Mouse (Mus musculus) C2C12 (cell line): ENCODE data around the gene Unc13c. TPM values are rescaled to one million over a fixed set of nuclear protein-coding genes. Genes with fewer than 3 reads are reported as not detected.

Experiments used
- H3K27me3 ChIP-seq: one replicate; pipeline ENCODE4 v1.6.1; 2011; ENCODE audit not compliant: control insufficient read depth, insufficient read depth, insufficient read length
- H3K36me3 ChIP-seq: one replicate; pipeline ENCODE4 v1.6.1; 2011; ENCODE audit not compliant: control insufficient read depth, insufficient read depth
- H3K4me3 ChIP-seq: one replicate; pipeline ENCODE4 v1.5.1; 2011; ENCODE audit warnings: mild to moderate bottlenecking, control low read depth; ENCODE audit not compliant: poor library complexity, insufficient read depth, severe bottlenecking
- H3K79me2 ChIP-seq: one replicate; pipeline ENCODE4 v1.6.1; 2011; ENCODE audit not compliant: control insufficient read depth, insufficient read depth
- H3K79me3 ChIP-seq: one replicate; pipeline ENCODE4 v1.6.1; 2011; ENCODE audit warnings: low read depth, control low read depth
- H3ac ChIP-seq: one replicate; pipeline ENCODE3; 2011; ENCODE audit warnings: low read depth; ENCODE audit not compliant: control insufficient read depth, insufficient read length
- CEBPB ChIP-seq: IDR thresholded peaks from one replicate; pipeline ENCODE4 v1.6.1; 2011; ENCODE audit warnings: low read depth, mild to moderate bottlenecking, control low read depth, moderate library complexity
- CTCF ChIP-seq: IDR thresholded peaks from one replicate; pipeline ENCODE4 v1.5.1; 2011; ENCODE audit not compliant: control insufficient read depth, insufficient read depth, insufficient read length
- FOSL1 ChIP-seq: IDR thresholded peaks from one replicate; pipeline ENCODE4 v1.8.0; 2011; ENCODE audit warnings: mild to moderate bottlenecking, low read length; ENCODE audit not compliant: poor library complexity, insufficient read depth, severe bottlenecking
- MAX ChIP-seq: IDR thresholded peaks from one replicate; pipeline ENCODE4 v1.6.1; 2011; ENCODE audit warnings: mild to moderate bottlenecking, control low read depth
- MYOD1 ChIP-seq: IDR thresholded peaks from one replicate; pipeline ENCODE4 v1.6.1; 2011; ENCODE audit warnings: low read depth; ENCODE audit not compliant: control insufficient read depth, insufficient read length
- MYOG ChIP-seq: IDR thresholded peaks from one replicate; pipeline ENCODE4 v1.6.1; 2011; ENCODE audit not compliant: control insufficient read depth, insufficient read length; ENCODE audit errors: extremely low read depth
- USF1 ChIP-seq: IDR thresholded peaks from one replicate; pipeline ENCODE4 v1.6.1; 2011; ENCODE audit warnings: low read depth, mild to moderate bottlenecking, control low read depth, moderate library complexity
- polyA plus RNA-seq: library from polyadenylated mRNA; unstranded; fragments of >200 nt; fragmentation: generic; extraction: Trizol; gene quantifications from one replicate; pipeline ENCODE4 v1.2.1, GENCODE M21; 2012; ENCODE audit warnings: missing spikeins

The Unc13c gene
- polyA plus RNA-seq, 1 experiment = under 0.01 TPM

DNA sequence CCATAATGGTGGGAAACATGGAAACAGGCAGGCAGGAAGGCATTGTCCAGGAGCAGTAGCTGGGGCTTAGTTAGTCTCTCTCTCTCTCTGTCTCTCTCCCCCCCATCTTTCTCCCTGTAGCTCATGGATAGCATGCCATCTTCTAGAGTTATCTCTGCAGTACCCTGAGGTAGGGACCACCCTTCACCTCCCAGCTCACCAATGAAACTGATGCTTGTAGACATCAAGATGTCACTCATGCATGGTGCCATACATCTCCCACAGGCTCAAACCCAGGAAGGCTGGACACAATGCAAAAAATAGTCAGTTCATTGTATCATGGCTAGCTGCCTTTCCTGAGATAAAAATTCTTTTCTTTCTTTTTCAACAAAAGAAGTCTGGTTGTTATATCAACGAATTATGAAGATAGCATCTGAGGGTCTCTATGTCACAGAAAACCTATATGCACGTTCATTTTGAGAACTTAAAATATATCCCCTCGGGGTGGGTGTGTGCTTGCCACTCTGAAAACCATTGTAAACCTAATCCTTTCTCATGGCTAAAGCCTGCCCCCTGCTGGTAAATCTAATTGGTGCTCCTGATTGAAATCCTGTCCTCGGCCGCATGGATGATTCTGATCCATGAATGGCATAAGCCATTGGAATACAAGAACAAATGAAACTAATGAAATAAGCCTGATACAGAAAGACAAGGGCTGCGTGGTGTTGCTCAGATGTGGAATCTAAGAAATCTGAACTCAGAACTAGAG, 14.0 kb upstream of the Unc13c start:
- H3K79me2 ChIP-seq = no peaks in the 10 kb centered on the region
- H3K4me3 ChIP-seq = no peak overlapping the region
- H3ac ChIP-seq = no peak overlapping the region
- TF ChIP-seq USF1 (no peak), CTCF (peak; percentile 24), MYOD1 (no peak)
- no peaks in the 10 kb centered on the region for H3K79me3 ChIP-seq
- H3K27me3 ChIP-seq = no peaks in the 10 kb centered on the region
- no peaks in the 10 kb centered on the region for H3K36me3 ChIP-seq

DNA sequence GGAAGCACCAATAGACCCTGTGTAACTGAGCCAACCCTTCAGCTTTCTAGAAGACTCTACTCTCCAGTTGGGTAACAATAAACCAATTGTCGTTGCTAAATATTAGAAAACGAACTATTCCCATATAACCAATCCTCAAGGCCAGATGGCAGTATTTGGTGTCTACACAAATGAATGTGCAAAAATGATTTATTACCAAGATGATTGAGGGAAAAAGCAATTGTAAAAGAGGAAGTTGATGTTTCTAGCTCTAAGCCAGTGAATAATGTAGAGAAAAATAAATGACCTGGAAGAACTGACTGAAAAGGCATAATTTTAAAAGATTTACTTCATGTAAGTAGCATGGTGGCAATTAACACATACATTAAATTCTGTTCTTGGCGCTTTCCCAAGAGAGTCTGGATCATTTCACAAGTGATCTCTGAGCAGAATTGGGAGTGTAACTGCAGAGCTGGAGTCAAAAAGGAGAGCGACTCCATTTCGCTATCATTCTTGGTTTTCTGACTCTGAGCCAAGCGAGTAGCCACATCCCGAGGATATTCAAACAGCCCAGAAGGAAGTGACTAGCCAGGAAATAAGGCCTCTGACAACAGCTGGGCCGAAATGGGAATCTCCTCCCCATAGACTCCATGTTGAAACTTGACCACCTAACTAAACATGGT, 3.7 kb upstream of the Unc13c start:
- no peaks in the 10 kb centered on the region for H3K79me2 ChIP-seq

GRCm38 (mm10) chr9:73970717-73971116, 2.0 kb upstream of the Unc13c start:
- H3K27me3 ChIP-seq = no peaks in the 10 kb centered on the region
- no peak overlapping the region for H3ac ChIP-seq
- H3K79me2 ChIP-seq = no peaks in the 10 kb centered on the region
- no peaks in the 10 kb centered on the region for H3K79me3 ChIP-seq
- TF ChIP-seq USF1 = no peak
- no peak for TF ChIP-seq CEBPB
- TF ChIP-seq MAX = no peak
- TF ChIP-seq MYOG = no peak
- TF ChIP-seq MYOD1 = peak; percentile 26
- TF ChIP-seq FOSL1 = no peak
- peak; percentile 1 for TF ChIP-seq CTCF
- H3K36me3 ChIP-seq = no peaks in the 10 kb centered on the region
- no peak overlapping the region for H3K4me3 ChIP-seq

More for the DNA sequence above, 3.7 kb upstream of the Unc13c start:
- H3K4me3 ChIP-seq = no peak overlapping the region
- no peaks in the 10 kb centered on the region for H3K36me3 ChIP-seq
- no peaks in the 10 kb centered on the region for H3K79me3 ChIP-seq
- H3K27me3 ChIP-seq = no peaks in the 10 kb centered on the region
- no peak overlapping the region for H3ac ChIP-seq
- TF ChIP-seq FOSL1 (no peak), MYOD1 (no peak), CTCF (no peak), MYOG (no peak), CEBPB (no peak), USF1 (no peak), MAX (no peak)

- H3K27me3 ChIP-seq = no peaks in the 10 kb centered on the region
- H3K36me3 ChIP-seq = no peaks in the 10 kb centered on the region
- no peaks in the 10 kb centered on the region for H3K79me2 ChIP-seq
- H3K79me3 ChIP-seq = no peaks in the 10 kb centered on the region
- H3ac ChIP-seq = no peak overlapping the region
- no peak overlapping the region for H3K4me3 ChIP-seq
- TF ChIP-seq MAX (no peak), FOSL1 (no peak), MYOG (no peak), MYOD1 (no peak), CTCF (no peak), CEBPB (no peak), USF1 (no peak)
These were observed 3.3 kb downstream of the Unc13c start for GRCm38 (mm10) chr9:73965322-73965915.

DNA sequence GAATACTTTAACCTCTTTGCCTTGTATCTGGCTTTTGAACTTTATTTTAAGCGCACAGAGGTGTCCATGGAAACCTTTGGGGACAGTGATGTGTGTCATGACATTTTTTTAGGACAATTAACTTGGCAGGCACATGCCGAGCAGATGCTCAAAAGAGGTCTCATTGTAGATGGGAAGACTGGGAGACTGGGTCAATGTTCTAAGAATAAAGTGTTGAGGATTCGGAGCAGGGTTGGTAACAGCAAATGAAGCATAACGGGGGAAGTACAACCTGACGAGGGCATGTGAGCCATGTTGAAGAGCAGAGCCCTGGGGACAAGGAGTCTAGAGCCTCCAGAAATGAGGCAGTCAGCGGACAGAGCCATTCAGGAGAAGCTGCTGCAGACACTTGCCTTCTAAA, 6.3 kb downstream of the Unc13c start:
- H3K36me3 ChIP-seq = no peaks in the 10 kb centered on the region
- H3K79me3 ChIP-seq = no peaks in the 10 kb centered on the region
- TF ChIP-seq CEBPB = no peak
- no peak for TF ChIP-seq USF1
- TF ChIP-seq CTCF = no peak
- no peak for TF ChIP-seq MYOG
- no peak for TF ChIP-seq FOSL1
- no peak for TF ChIP-seq MAX
- H3ac ChIP-seq = no peak overlapping the region
- no peak overlapping the region for H3K4me3 ChIP-seq
- no peaks in the 10 kb centered on the region for H3K79me2 ChIP-seq
- H3K27me3 ChIP-seq = no peaks in the 10 kb centered on the region

GRCm38 (mm10) chr9:73952331-73952730, 16.4 kb downstream of the Unc13c start:
- no peaks in the 10 kb centered on the region for H3K36me3 ChIP-seq
- no peaks in the 10 kb centered on the region for H3K79me2 ChIP-seq
- TF ChIP-seq CEBPB (no peak), MAX (no peak), MYOG (no peak), FOSL1 (no peak)
- H3K79me3 ChIP-seq = no peaks in the 10 kb centered on the region
- H3K4me3 ChIP-seq = no peak overlapping the region
- no peak overlapping the region for H3ac ChIP-seq
- no peaks in the 10 kb centered on the region for H3K27me3 ChIP-seq
